Mouse (Mus musculus) limb, embryonic 13.5 days (tissue): ENCODE data around the gene Pkn1. TPM values are rescaled to one million over a fixed set of nuclear protein-coding genes. Genes with fewer than 3 reads are reported as not detected.
A peak's percentile ranks its signal among the peaks of the same experiment; 100 is the strongest.

Experiments
- ATAC-seq: fragments of 200-750 bp; cut with Nextera tagmentation; 2 replicates; pipeline ENCODE4 v1.8.0; 2017; ENCODE audit warnings: low read depth, moderate number of reproducible peaks, moderate TSS enrichment; ENCODE audit not compliant: low FRiP score
- H3K27ac ChIP-seq: fragments of 300-500 bp; sonication (generic); 2 replicates; pipeline ENCODE4 v1.5.1; 2015; ENCODE audit warnings: inconsistent platforms, mild to moderate bottlenecking, moderate library complexity
- H3K27me3 ChIP-seq: fragments of 300-500 bp; sonication (generic); 2 replicates; pipeline ENCODE4 v1.6.1; 2015; ENCODE audit warnings: mild to moderate bottlenecking, inconsistent platforms
- H3K36me3 ChIP-seq: fragments of 300-500 bp; sonication (generic); 2 replicates; pipeline ENCODE4 v1.6.1; 2015; ENCODE audit warnings: inconsistent platforms, mild to moderate bottlenecking, moderate library complexity
- H3K4me1 ChIP-seq: fragments of 300-500 bp; sonication (generic); 2 replicates; pipeline ENCODE4 v1.6.1; 2015; ENCODE audit warnings: inconsistent platforms
- H3K4me2 ChIP-seq: fragments of 300-500 bp; sonication (generic); replicated peaks from 2 replicates; pipeline ENCODE4 v1.6.1; 2015; ENCODE audit warnings: inconsistent platforms, mild to moderate bottlenecking, moderate library complexity
- H3K4me3 ChIP-seq: fragments of 300-500 bp; sonication (generic); 2 replicates; pipeline ENCODE4 v1.5.1; 2015; ENCODE audit warnings: moderate library complexity, mild to moderate bottlenecking, inconsistent platforms
- H3K9ac ChIP-seq: fragments of 300-500 bp; sonication (generic); 2 replicates; pipeline ENCODE4 v1.6.1; 2015; ENCODE audit warnings: mild to moderate bottlenecking, inconsistent platforms
- H3K9me3 ChIP-seq: fragments of 300-500 bp; sonication (generic); 2 replicates; pipeline ENCODE4 v1.6.1; 2016; ENCODE audit warnings: inconsistent platforms
- WGBS: fragments of 180-500 bp; shearing (Covaris S2); methylation state at CpG from one replicate; pipeline ENCODE4 v1.1.7; 2015; 5-methylcytosine and 5-hydroxymethylcytosine counted together
- polyA plus RNA-seq: library from polyadenylated mRNA; unstranded; fragments of >200 nt; fragmentation: Nextera tagmentation; extraction: Ambion mirVana; gene quantifications from 2 replicates; pipeline ENCODE4 v1.2.1, GENCODE M21; 2015

The Pkn1 gene
- polyA plus RNA-seq, 1 experiment from 2014 or later: 29.8 TPM

DNA sequence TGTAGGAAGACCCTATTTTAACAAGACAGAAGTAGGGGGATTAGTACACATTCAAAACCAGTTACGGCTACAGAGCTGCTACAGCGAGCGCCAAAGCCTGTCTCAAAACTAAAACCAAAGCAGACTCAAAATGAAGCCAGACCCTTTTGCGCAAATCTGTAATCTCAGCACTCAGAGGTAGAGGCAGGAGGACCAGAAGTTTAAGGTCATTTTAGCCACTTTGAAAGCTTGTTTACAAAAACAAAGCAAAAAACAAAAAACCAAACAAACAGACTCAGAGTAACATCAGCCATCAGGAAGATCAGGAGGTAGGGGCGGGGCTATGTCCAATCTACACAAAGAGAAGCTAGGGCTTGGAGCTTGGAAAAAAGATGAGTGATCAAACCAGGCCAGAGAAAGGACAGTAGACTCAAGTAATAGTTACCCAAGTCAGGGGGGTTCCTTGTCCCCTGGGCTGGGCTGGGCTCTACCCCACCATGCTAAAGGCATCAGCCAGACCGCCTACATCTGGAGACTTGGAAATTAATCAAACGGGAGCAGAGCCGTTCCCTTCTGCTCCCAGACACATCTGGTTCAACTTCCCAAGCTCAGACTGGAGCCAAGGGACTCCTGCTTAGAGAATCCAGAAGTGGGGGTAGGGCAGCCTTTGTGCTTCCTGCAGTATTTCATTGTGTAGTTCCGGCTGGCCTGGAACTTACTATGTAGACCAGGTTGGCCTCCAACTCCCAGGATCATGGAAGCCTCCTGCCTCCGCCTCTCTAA is 40.2 kb upstream of the Pkn1 start:
- peak; percentile 26; the same call in 1 of the 2 replicates for ATAC-seq
- peaks cover 44% of the 10 kb centered on the region for H3K4me1 ChIP-seq
- H3K36me3 ChIP-seq: 0 out of 2 replicates have a peak, but pooled peaks cover 3% of the 10 kb centered on the region
- peak overlapping the region; percentile 19 for H3K4me3 ChIP-seq
- H3K9me3 ChIP-seq: no peaks in the 10 kb centered on the region
- H3K4me2 ChIP-seq: peak overlapping the region; percentile 91
- 0 out of 2 replicates have a peak, but pooled peaks cover 3% of the 10 kb centered on the region for H3K27me3 ChIP-seq
- H3K27ac ChIP-seq: peak overlapping the region; percentile 59
- H3K9ac ChIP-seq: 0 out of 2 replicates have a peak overlapping the region, but pooled peaks have one; percentile 31
- 47% methylated on average over 10 of the region's 10 CpGs for WGBS

DNA sequence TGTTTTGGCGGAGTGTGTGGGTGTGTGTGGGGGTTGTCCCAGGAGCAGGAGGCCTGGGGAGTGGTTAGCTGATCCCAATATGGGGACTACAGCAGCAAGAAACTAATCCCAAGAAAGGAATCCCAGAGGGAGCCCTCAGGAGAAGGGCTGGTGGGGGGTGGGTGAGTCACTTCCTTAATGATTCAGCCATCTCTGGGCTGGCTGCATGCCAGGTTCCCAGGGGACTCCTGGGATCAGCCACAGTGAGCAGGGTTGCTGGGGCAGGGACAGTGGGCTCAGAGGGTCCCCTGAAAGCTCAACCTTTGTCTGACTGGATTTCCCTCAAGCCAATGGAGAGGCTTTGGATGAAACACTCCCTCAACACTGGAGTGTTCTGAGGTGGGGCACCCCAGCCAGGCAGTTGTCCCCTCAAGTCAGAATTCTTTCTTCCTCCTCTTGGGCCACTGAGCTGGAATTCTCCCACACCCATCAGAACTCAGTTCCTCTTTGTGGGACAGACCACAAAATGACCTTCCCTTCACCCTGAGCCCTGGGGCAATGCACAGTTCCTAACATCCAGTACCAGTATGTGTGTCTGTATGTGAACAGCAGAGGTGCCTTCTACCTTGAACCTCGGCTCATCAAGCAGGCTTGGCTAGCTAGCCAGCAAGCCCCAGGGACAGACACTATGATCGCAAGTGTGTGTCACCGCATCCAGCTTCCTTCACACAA is 39.0 kb upstream of the Pkn1 start:
- no peak overlapping the region; the same call in 1 of the 2 replicates for H3K9ac ChIP-seq
- H3K36me3 ChIP-seq: peaks cover 7% of the 10 kb centered on the region
- ATAC-seq: no peak
- no peaks in the 10 kb centered on the region for H3K9me3 ChIP-seq
- peak overlapping the region; percentile 59; the same call in 1 of the 2 replicates for H3K27ac ChIP-seq
- 69% methylated on average over 4 of the region's 4 CpGs for WGBS
- H3K4me1 ChIP-seq: peaks cover 44% of the 10 kb centered on the region
- no peak overlapping the region for H3K4me3 ChIP-seq
- H3K27me3 ChIP-seq: 0 out of 2 replicates have a peak, but pooled peaks cover 3% of the 10 kb centered on the region
- peak overlapping the region; percentile 91 for H3K4me2 ChIP-seq

DNA sequence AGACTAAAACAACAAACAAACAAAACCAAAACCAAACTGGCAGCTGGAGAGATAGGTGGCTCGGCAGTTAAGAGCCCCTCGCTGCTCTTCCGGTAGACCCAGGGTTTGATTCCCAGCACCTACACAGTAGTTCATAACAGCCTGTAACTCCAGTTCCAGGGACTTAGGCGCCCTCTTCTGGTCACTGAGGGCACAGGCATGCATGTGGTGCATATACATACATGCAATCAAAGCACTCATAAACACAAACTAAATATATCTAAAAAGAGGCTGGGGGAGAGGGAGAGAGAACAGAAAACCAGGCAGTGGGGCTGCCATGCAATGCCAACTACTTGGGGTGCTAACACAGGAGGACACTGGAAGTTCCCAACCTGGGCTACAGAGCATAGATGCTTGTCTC is 38.4 kb upstream of the Pkn1 start:
- Histone ChIP-seq H3K27me3 (0 out of 2 replicates have a peak, but pooled peaks cover 3% of the 10 kb centered on the region), H3K4me1 (peaks cover 44% of the 10 kb centered on the region), H3K4me3 (no peak overlapping the region), H3K27ac (0 out of 2 replicates have a peak overlapping the region, but pooled peaks have one; percentile 15), H3K9ac (no peak overlapping the region), H3K36me3 (peaks cover 9% of the 10 kb centered on the region), H3K4me2 (no peak overlapping the region), H3K9me3 (no peaks in the 10 kb centered on the region)
- ATAC-seq: no peak
- 86% methylated on average over 4 of the region's 4 CpGs for WGBS

DNA sequence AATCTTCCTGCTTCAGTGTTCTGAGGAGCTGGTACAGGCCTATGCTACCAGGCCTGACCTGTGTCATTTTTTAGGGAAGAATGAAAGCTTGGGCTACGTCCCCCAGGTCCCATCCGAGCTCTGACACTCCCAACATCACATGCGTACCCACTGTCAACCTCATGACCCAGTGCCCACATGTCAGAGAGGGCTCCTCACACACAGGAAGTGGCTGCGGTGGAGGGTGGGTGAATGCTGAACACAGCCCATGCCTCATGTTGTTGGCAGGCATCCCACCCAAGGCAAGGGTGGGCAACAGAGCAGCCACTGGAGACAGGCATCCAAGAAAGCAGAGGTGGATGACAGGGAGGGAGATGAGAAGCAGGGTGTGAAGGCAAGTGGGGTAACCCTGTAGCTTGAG is 37.7 kb upstream of the Pkn1 start:
- Histone ChIP-seq H3K27me3 (0 out of 2 replicates have a peak, but pooled peaks cover 2% of the 10 kb centered on the region), H3K9me3 (no peaks in the 10 kb centered on the region), H3K36me3 (peaks cover 16% of the 10 kb centered on the region), H3K9ac (no peak overlapping the region), H3K27ac (no peak overlapping the region), H3K4me2 (no peak overlapping the region), H3K4me3 (no peak overlapping the region), H3K4me1 (peaks cover 43% of the 10 kb centered on the region)
- 90% methylated on average over 4 of the region's 4 CpGs for whole genome bisulfite sequencing
- no peak for ATAC-seq

DNA sequence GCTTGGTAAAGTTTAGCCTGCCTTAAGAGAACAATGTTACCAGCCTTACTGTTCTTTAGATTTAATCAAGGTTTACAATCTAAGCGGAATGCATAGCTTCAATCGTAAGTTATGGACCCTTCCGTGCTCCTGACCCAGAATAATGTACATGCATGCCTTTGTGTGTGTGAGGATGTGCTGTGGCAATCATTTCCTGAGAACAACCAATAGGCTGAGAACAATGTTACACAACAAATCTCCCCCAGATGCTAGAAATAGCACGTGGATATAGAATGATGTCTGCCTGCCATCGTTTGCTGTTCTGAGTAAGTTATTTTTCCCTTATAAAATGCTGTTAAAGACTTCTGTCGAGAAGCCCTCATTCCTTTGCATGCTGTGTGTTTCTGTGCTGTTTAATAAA is 33.9 kb upstream of the Pkn1 start:
- Histone ChIP-seq H3K9ac (no peak overlapping the region), H3K4me1 (peaks cover 7% of the 10 kb centered on the region), H3K9me3 (no peaks in the 10 kb centered on the region), H3K4me2 (no peak overlapping the region), H3K27me3 (no peaks in the 10 kb centered on the region), H3K36me3 (peaks cover 46% of the 10 kb centered on the region), H3K4me3 (no peak overlapping the region), H3K27ac (no peak overlapping the region)
- 69% methylated on average over 6 of the region's 6 CpGs for WGBS
- ATAC-seq: no peak

DNA sequence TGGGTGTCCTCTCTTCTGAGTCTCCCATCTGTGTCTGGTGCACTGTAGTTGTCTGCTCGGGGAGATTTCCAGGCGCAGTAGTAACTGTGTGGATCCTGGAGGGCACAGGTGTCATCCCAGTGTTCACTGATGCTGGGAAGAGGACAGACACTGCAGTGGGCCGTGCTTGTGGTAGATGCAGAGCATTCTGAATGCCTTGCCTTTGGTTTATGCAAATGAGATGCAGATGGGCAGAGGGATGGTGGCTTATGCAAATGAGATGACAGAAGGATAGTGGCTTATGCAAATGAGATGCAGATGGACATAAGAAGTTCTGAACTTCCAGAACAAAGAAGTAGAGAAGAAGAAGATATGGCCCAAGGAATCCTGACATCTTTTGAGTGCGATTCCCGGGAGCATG is 32.9 kb upstream of the Pkn1 start:
- Histone ChIP-seq H3K27ac (no peak overlapping the region), H3K36me3 (peaks cover 54% of the 10 kb centered on the region), H3K4me1 (no peaks in the 10 kb centered on the region), H3K9me3 (no peaks in the 10 kb centered on the region), H3K4me3 (no peak overlapping the region), H3K27me3 (no peaks in the 10 kb centered on the region), H3K4me2 (no peak overlapping the region), H3K9ac (no peak overlapping the region)
- no peak for ATAC-seq
- 78% methylated on average over 5 of the region's 5 CpGs for WGBS

DNA sequence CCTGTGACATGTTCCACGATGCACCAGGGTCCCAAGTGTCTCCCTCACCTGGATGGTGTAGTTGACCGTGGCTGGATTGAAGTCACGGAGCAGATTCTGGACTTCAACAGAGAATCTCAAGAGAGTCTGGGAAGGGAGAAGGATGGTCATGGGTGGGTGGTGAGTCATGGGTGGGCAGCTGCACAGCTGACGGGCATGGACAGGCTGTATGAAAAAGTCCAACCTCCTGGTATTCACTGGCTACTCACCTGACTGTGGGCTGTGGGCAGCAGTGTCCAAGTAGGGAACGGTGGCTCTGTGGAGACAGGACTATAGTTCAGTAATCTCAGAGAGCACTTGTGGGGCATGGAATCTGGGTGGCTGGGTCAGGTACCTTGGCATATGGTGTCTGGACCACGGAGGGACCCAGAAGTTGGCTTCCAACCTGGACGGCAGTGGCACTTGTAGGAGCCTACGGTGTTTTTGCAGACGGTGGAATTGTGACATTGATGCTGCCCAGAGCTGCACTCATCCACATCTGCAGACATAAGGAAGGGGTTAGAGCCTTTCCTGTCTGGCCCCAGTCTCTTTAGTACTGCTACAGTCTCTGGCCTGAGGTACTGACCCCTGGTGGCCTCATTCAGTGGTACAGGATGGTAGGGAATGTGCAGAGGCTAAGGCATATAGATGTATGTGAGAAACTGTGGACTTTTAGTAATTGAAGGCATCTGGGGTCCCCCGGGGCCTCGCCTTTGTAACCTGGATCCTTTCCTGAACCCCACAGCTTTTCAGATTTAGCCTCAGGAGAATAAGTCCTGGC is 30.2 kb upstream of the Pkn1 start:
- H3K4me1 ChIP-seq: no peaks in the 10 kb centered on the region
- ATAC-seq: no peak
- H3K4me2 ChIP-seq: no peak overlapping the region
- H3K36me3 ChIP-seq: peaks cover 75% of the 10 kb centered on the region
- H3K9me3 ChIP-seq: no peaks in the 10 kb centered on the region
- H3K27me3 ChIP-seq: no peaks in the 10 kb centered on the region
- H3K27ac ChIP-seq: no peak overlapping the region
- H3K9ac ChIP-seq: no peak overlapping the region
- no peak overlapping the region for H3K4me3 ChIP-seq
- WGBS: 64% methylated on average over 11 of the region's 11 CpGs

DNA sequence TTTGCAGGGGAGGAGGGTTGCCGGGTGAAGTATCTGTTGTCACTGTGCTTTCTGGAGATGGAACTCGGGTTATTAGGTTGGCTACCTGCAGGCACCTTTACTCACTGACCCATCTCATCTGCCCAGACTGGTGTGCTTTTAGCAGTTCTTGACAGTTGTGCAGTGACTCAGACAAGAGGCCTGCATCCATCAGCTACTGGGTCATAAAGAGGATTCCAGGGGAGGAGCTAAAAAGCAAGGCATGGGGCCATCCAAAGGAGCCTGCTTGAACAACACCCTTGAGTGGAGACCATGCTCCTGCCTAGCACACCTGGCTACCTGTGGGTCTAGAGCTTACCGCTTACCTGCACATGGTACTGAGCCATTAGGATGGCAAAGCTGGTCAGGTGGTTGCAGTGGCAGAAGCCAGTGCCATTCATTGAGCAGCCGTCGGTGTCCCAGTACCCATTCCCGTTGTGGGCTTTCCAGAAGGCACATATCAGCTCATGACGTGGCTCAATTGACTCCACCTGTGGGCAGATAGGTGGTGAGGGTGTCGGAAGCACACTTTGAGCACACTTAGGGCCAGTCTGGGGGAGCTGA is 26.6 kb upstream of the Pkn1 start:
- Histone ChIP-seq H3K9ac (no peak overlapping the region), H3K27ac (no peak overlapping the region), H3K4me2 (no peak overlapping the region), H3K4me3 (no peak overlapping the region), H3K36me3 (peaks cover 89% of the 10 kb centered on the region), H3K9me3 (no peaks in the 10 kb centered on the region), H3K27me3 (no peaks in the 10 kb centered on the region), H3K4me1 (no peaks in the 10 kb centered on the region)
- 93% methylated on average over 8 of the region's 8 CpGs for WGBS
- ATAC-seq: no peak

DNA sequence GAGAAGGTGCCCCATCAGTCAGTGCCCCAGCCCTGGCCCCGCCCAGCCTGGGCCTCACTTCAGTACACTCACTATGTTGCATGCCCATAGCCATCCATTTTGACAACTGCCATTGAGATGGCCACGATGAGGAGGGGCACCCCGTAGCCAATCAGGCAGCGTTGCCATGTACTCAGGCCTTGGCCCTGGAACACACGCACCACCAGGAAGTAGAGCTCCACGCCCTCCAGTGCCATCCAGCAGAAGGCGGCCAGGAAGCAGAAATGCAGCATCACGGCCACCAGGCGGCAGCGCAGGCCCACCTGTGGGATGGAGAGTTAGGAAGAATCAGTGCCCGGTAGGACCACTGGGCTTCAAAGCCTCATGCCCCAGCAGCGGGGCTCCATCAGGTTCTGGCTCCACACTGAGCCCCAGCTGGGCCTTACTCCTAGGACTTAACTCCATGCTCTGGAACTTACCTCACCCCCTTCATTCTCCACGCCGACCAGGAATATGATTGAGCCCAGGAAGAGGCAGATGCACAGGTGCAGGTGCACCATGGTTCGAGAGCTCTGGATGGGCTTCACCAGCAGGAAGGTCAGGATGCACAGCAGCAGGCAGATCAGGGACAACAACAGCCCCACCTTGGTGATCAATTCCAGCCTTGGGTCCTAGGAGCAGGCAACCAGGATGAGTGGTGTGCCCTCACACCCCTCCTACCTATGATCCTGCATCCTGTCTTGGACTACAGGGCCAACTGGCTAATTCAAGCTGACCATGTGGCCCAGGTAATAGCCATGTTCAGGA is 25.9 kb upstream of the Pkn1 start:
- Histone ChIP-seq H3K9me3 (no peaks in the 10 kb centered on the region), H3K4me2 (no peak overlapping the region), H3K9ac (no peak overlapping the region), H3K4me3 (no peak overlapping the region), H3K36me3 (peaks cover 90% of the 10 kb centered on the region), H3K27ac (no peak overlapping the region), H3K27me3 (no peaks in the 10 kb centered on the region), H3K4me1 (no peaks in the 10 kb centered on the region)
- 47% methylated on average over 15 of the region's 15 CpGs for WGBS
- ATAC-seq: peak; percentile 41; the same call in 1 of the 2 replicates

DNA sequence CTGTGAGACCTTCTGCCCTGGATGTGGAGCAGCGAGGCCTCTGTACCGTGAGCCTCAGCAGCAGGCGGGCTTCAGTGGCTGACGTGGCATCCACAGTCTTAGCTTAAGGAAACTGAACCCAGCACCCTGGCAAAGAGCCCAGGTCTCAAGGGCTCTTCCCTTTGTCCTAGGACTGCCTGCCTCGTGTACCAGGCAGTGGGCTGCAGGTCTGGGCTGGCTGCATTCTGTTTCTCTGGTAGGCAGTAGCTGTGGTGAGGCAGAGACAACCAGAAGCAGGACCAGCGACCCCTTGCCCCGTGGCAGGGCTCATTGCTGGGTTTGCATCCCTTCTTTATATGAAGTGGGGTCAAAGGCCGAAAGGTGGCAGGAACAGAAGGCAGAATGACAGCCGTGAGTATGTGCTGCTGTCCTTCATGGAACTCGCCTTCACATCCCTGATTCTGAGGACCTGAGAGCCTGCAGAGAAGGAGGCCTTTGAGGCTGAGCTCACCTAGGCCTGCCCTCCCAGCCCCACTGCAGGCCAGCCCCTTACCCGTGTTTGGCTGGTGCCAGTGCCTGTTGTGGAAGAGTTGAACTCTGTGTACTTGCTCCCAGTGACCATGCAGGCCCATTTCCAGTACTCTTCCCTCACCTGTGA is 24.6 kb upstream of the Pkn1 start:
- no peaks in the 10 kb centered on the region for H3K9me3 ChIP-seq
- ATAC-seq: no peak
- H3K36me3 ChIP-seq: peaks cover 91% of the 10 kb centered on the region
- no peak overlapping the region for H3K4me2 ChIP-seq
- WGBS: 92% methylated on average over 11 of the region's 11 CpGs
- no peak overlapping the region for H3K27ac ChIP-seq
- H3K9ac ChIP-seq: no peak overlapping the region
- H3K27me3 ChIP-seq: no peaks in the 10 kb centered on the region
- no peaks in the 10 kb centered on the region for H3K4me1 ChIP-seq
- H3K4me3 ChIP-seq: no peak overlapping the region

DNA sequence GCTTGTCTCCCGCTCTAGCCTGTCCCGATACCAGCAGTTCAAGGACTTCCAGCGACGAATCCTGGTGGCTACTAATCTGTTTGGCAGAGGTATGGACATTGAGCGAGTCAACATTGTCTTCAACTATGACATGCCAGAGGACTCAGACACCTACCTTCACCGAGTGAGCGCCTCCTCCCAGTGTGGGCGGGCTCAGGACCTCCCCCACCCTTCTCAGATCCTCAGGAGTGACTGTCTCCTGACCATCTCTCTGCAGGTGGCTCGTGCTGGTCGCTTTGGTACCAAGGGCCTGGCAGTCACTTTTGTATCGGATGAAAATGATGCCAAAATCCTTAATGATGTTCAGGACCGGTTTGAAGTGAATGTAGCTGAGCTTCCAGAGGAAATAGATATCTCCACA is 23.7 kb upstream of the Pkn1 start:
- H3K4me2 ChIP-seq: no peak overlapping the region
- peaks cover 82% of the 10 kb centered on the region for H3K36me3 ChIP-seq
- no peak for ATAC-seq
- peaks cover 3% of the 10 kb centered on the region; the same call in 1 of the 2 replicates for H3K4me1 ChIP-seq
- H3K9ac ChIP-seq: no peak overlapping the region
- no peak overlapping the region for H3K4me3 ChIP-seq
- H3K27me3 ChIP-seq: no peaks in the 10 kb centered on the region
- no peaks in the 10 kb centered on the region for H3K9me3 ChIP-seq
- 87% methylated on average over 12 of the region's 12 CpGs for WGBS
- no peak overlapping the region for H3K27ac ChIP-seq
